Mouse (Mus musculus) small intestine, adult 2 months (tissue): ENCODE results near the gene Dmrtc2.

Experiments
- CTCF ChIP-seq: fragments of 200-500 bp; IDR thresholded peaks from 2 replicates; pipeline ENCODE4 v1.5.1; 2012; ENCODE audit warnings: low read depth, mild to moderate bottlenecking, control low read depth, inconsistent platforms, low read length, moderate library complexity, mixed read lengths; ENCODE audit not compliant: insufficient replicate concordance, insufficient read length; ENCODE audit errors: extremely low read depth
- POLR2A ChIP-seq: fragments of 200-500 bp; IDR thresholded peaks from 2 replicates; pipeline ENCODE4 v1.6.1; 2012; ENCODE audit warnings: low read depth, mild to moderate bottlenecking, control low read depth, inconsistent platforms, low read length, moderate library complexity

GRCm38 (mm10) chr7:24853233-24853563, 16.7 kb upstream of the Dmrtc2 start:
- no peak for TF ChIP-seq POLR2A
- TF ChIP-seq CTCF: no peak
